Mouse (Mus musculus) embryonic fibroblast, embryonic 13.5 days (primary cell): ENCODE data around the gene Hoxd13.
A peak's percentile ranks its signal among the peaks of the same experiment; 100 is the strongest.

ENCODE experiments used
- CTCF ChIP-seq: IDR thresholded peaks from 2 replicates; pipeline ENCODE4 v1.5.1; 2011; ENCODE audit warnings: mild to moderate bottlenecking, control low read depth, low read length, moderate library complexity, borderline replicate concordance; ENCODE audit not compliant: insufficient read depth
- POLR2A ChIP-seq: IDR thresholded peaks from 2 replicates; pipeline ENCODE4 v1.6.1; 2011; ENCODE audit warnings: low read depth, mild to moderate bottlenecking, control low read depth, low read length, moderate library complexity

DNA sequence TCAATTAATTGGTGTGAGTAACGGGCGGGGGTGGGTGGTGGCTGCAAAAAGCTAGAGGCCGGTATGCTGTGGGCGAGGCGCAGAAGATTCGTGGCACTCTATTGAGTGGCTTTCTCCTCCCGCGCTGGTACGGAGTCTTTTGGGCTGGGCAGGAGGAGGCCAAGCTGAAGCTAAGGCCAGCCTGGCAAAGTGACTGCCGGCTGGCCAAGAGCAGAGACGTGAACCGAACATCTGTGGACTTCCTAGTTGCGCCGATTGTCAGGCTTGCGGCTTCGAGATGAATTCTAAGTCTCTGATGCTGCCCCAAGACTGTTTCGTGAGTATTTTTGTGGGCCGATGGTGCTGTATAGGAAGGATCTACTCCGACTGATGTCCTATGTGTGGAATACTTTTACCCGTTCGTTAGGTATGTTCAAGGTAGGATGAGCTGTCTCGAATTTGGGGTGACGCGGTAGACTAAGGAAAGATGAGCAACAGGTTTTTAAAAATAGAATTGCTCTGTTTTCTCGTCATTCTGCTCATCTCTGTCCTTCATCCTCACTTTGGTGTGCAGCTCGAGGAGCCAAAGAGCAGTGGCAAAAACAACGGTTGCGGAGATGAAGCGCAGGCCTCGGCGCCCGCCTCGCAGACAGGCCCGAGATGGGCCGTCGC lies 794 bp upstream of the Hoxd13 start:
- no peak for TF ChIP-seq CTCF
- TF ChIP-seq POLR2A = peak; percentile 46
